Mouse (Mus musculus) thymus, adult 2 months (tissue): ENCODE results near the gene Macrod1. TPM values are rescaled to one million over a fixed set of nuclear protein-coding genes. Genes with fewer than 3 reads are reported as not detected.

Experiments
- DNase-seq: peaks from one replicate; pipeline ENCODE4 v3.0.0; 2021
- H3K27ac ChIP-seq: fragments of 200-500 bp; 2 replicates; pipeline ENCODE4 v1.5.1; 2012; ENCODE audit warnings: low read length, control low read depth; ENCODE audit not compliant: control insufficient read depth, insufficient read depth
- H3K27me3 ChIP-seq: fragments of 200-500 bp; 2 replicates; pipeline ENCODE4 v1.6.1; 2012; ENCODE audit warnings: mild to moderate bottlenecking, low read length, moderate library complexity, mixed read lengths; ENCODE audit not compliant: control insufficient read depth, insufficient read depth
- H3K36me3 ChIP-seq: fragments of 200-500 bp; 2 replicates; pipeline ENCODE4 v1.6.1; 2012; ENCODE audit warnings: mild to moderate bottlenecking, low read length, moderate library complexity; ENCODE audit not compliant: control insufficient read depth, insufficient read depth
- H3K4me1 ChIP-seq: fragments of 200-500 bp; replicated peaks from 2 replicates; pipeline ENCODE4 v1.6.1; 2012; ENCODE audit warnings: low read length; ENCODE audit not compliant: control insufficient read depth, insufficient read depth
- H3K4me3 ChIP-seq: fragments of 200-500 bp; 2 replicates; pipeline ENCODE4 v1.5.1; 2012; ENCODE audit warnings: mild to moderate bottlenecking, low read length, control low read depth, moderate library complexity; ENCODE audit not compliant: control insufficient read depth, insufficient read depth
- CTCF ChIP-seq: fragments of 200-500 bp; IDR thresholded peaks from 2 replicates; pipeline ENCODE4 v1.5.1; 2012; ENCODE audit warnings: mild to moderate bottlenecking, control low read depth, low read length, moderate library complexity, borderline replicate concordance; ENCODE audit not compliant: control insufficient read depth, poor library complexity, insufficient read depth; ENCODE audit errors: extremely low read depth
- POLR2A ChIP-seq: fragments of 200-500 bp; IDR thresholded peaks from 2 replicates; pipeline ENCODE4 v1.6.1; 2012; ENCODE audit warnings: mild to moderate bottlenecking, low read length, control low read depth, moderate library complexity; ENCODE audit not compliant: control insufficient read depth, poor library complexity, insufficient read depth; ENCODE audit errors: extremely low read depth
- WGBS: fragments of 180-500 bp; shearing (Covaris S2); methylation state at CpG from one replicate; pipeline ENCODE4 v1.1.7; 2018; 5-methylcytosine and 5-hydroxymethylcytosine counted together
- polyA plus RNA-seq: library from polyadenylated mRNA; depleted of rRNA; stranded (reverse); fragments of >200 nt; gene quantifications from 2 replicates; pipeline ENCODE4 v1.2.3, GENCODE M21; 2012

The Macrod1 gene
- polyA plus RNA-seq, 1 experiment: 49.3 TPM

DNA sequence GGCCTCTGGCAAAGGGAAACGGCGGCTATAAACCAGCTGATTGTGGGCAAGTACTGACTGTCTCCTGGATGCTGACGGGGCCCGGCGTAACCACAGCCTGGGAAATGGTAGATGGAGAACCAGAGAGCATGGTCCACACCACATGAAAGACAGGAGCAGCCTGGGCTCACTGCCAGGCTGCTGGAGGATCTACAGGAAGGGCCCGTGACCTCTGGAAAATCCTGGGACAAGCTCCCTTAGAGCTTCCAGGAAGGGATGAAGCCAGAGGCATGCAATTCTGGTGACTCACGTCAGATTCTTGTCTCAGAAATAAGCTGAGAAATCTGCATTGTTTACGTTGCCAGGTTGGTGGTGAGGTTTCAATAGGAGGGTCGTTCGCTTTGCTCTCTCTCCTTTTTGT is 1.8 kb upstream of the Macrod1 start:
- H3K27ac ChIP-seq: no peak overlapping the region
- H3K27me3 ChIP-seq: no peaks in the 10 kb centered on the region
- H3K4me1 ChIP-seq: peaks cover 18% of the 10 kb centered on the region
- no peaks in the 10 kb centered on the region for H3K36me3 ChIP-seq
- no peak overlapping the region for H3K4me3 ChIP-seq
- TF ChIP-seq CTCF (no peak), POLR2A (no peak)
- DNase-seq: no peak
- 49% methylated on average over 10 of the region's 10 CpGs for WGBS

DNA sequence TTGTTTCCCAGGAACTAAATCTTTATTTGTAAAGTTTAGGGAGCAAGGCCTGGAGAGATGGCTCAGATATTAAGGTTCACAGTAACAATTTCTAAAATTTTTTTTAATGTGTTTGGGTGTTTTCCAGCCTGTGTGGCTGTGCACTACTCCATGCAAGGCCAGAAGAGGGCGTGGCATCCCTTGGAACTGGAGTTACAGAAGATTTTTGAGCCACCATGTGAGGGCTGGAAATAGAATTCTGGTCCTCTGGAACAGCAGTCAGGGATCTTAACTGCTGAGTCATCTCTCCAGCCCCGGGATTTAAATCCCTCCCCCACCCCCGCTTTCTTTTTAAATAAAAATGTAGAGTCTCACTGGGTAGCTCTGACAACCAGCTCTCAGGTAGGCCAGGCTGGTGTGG is 1.4 kb upstream of the Macrod1 start:
- Histone ChIP-seq H3K27me3 (no peaks in the 10 kb centered on the region), H3K4me1 (peaks cover 18% of the 10 kb centered on the region), H3K27ac (no peak overlapping the region), H3K36me3 (no peaks in the 10 kb centered on the region), H3K4me3 (no peak overlapping the region)
- 65% methylated on average over 3 of the region's 3 CpGs for WGBS
- DNase-seq: no peak
- TF ChIP-seq CTCF (no peak), POLR2A (no peak)

DNA sequence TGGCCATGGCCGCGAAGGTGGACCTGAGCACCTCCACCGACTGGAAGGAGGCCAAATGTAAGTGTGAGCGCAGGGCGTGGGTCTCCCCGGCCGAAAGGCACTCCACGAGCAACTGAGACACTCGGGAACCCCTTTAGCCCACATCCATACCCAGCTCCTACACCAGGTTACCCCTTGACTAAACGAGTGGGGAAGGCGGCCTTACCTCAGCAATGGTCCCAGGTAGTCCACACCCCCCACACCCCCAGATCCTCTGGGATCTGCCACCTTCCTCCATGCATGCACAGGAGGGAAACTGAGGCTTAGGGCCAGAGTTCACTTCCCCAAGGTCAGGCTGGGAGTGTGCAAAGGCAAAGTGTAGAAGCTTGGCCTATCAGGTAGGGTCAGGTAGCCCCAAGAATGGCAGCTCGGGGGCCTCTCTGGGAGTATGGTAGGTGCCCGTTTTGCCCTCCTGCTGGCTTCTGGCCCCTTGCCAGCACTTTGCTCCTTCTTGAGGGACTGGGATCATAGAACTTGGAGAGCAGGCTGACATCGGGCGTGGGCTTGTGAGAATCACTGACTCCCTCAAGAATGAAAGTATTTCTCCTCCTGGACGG is 614 bp downstream of the Macrod1 start:
- WGBS: 4% methylated on average over 16 of the region's 16 CpGs
- H3K36me3 ChIP-seq: no peaks in the 10 kb centered on the region
- H3K27ac ChIP-seq: no peak overlapping the region
- H3K4me3 ChIP-seq: peak overlapping the region; percentile 61
- H3K27me3 ChIP-seq: no peaks in the 10 kb centered on the region
- peaks cover 18% of the 10 kb centered on the region for H3K4me1 ChIP-seq
- no peak for TF ChIP-seq CTCF
- no peak for TF ChIP-seq POLR2A
- peak; percentile 11 for DNase-seq

DNA sequence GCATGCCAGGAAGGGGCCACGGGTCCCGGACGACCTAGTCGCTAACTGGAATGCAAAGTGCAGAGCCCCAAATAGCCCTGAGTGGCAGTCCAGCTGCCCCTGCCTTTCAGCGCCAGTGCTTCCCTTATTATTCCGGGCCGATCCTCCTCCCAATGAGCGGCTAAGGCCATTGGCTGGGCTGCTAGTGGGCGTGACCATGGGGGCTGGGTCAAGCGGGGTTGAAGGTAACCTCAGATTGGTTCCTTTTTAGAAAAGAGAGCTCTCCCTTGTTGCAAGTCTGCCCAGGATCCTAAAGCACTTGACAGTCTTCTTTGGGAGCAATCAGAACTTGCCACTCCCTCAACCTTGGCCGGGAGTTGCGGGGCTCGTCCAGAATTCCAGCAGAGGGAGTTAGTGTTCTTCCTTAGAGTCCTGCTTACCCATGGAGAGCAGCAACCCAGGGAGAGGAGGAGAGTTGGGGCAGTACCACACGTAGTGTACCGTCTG is 1.2 kb downstream of the Macrod1 start:
- peak; percentile 60 for DNase-seq
- no peaks in the 10 kb centered on the region for H3K27me3 ChIP-seq

DNA sequence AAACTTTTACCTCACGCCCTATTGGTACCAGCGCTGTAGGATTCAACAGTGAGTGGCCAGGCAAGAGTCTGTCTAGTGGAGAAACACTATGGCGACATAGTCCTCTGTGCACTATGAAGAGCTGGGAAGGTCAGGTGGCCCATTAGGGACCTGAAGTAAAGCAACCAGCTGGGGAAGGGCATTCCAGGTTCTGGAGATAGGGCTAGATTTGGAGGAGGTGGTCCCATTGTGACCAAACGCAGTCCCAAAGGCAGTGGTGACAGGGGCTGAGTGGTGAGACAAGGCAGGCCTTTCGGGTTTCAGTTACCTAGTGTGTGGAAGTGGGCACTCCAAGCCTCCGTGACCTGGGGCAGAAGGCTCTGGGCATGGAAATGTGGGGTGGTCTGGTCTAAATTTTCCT is 1.9 kb downstream of the Macrod1 start:
- Histone ChIP-seq H3K27ac (no peak overlapping the region), H3K27me3 (no peaks in the 10 kb centered on the region), H3K4me3 (no peak overlapping the region), H3K36me3 (no peaks in the 10 kb centered on the region), H3K4me1 (peaks cover 18% of the 10 kb centered on the region)
- 97% methylated on average over 6 of the region's 6 CpGs for WGBS
- no peak for DNase-seq
- TF ChIP-seq POLR2A (no peak), CTCF (no peak)

More for the DNA sequence above, 1.2 kb downstream of the Macrod1 start:
- Histone ChIP-seq H3K27ac (no peak overlapping the region), H3K4me3 (peak overlapping the region; percentile 61), H3K36me3 (no peaks in the 10 kb centered on the region), H3K4me1 (peaks cover 18% of the 10 kb centered on the region)
- 14% methylated on average over 15 of the region's 15 CpGs for WGBS
- no peak for TF ChIP-seq CTCF
- TF ChIP-seq POLR2A: no peak

DNA sequence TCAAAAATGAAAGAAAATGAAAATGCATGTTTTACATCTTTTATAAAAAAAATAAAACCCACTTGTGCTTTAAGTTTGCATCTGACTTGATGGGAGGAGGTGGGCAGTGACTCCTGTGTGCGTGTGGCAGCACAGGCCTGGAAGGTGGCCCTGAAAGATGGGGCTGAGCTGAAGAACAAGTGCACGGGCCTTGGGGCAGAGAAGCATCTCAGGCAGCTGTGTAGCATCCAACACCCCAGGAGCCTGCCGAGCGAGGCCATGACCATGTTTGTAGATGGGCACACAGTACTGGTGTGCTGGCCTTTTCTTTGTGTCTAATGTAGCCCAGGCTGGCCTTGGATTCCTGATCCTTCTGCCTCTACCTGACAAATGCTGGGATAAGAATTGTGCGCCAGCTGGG is 5.5 kb downstream of the Macrod1 start:
- H3K4me3 ChIP-seq: no peak overlapping the region
- no peak for TF ChIP-seq CTCF
- TF ChIP-seq POLR2A: no peak
- 94% methylated on average over 5 of the region's 5 CpGs for whole genome bisulfite sequencing
- H3K4me1 ChIP-seq: peaks cover 34% of the 10 kb centered on the region
- H3K27me3 ChIP-seq: no peaks in the 10 kb centered on the region
- no peak for DNase-seq
- H3K36me3 ChIP-seq: no peaks in the 10 kb centered on the region
- no peak overlapping the region for H3K27ac ChIP-seq

GRCm38 (mm10) chr19:7062916-7063315 is 6.3 kb downstream of the Macrod1 start:
- H3K27ac ChIP-seq: no peak overlapping the region
- peaks cover 34% of the 10 kb centered on the region for H3K4me1 ChIP-seq
- H3K27me3 ChIP-seq: no peaks in the 10 kb centered on the region
- H3K36me3 ChIP-seq: no peaks in the 10 kb centered on the region
- no peak for TF ChIP-seq CTCF
- TF ChIP-seq POLR2A: no peak
- no peak for DNase-seq
- no peak overlapping the region for H3K4me3 ChIP-seq
- 96% methylated on average over 8 of the region's 8 CpGs for WGBS
